Mouse (Mus musculus) liver, embryonic 14.5 days (tissue): ENCODE measurements at regions not wholly inside any gene's neighbourhood (a gene's known extent, or its start where the extent isn't known, plus 50 kb on each side); places are given as distances from the start of the nearest gene placed in this dataset.

Source experiments
- CTCF ChIP-seq: IDR thresholded peaks from 2 replicates; pipeline ENCODE4 v1.5.1; 2016; ENCODE audit warnings: antibody characterized with exemption, low read depth, control low read depth
- EP300 ChIP-seq: IDR thresholded peaks from 2 replicates; pipeline ENCODE4 v1.6.1; 2016; ENCODE audit warnings: antibody characterized with exemption, low read depth

DNA sequence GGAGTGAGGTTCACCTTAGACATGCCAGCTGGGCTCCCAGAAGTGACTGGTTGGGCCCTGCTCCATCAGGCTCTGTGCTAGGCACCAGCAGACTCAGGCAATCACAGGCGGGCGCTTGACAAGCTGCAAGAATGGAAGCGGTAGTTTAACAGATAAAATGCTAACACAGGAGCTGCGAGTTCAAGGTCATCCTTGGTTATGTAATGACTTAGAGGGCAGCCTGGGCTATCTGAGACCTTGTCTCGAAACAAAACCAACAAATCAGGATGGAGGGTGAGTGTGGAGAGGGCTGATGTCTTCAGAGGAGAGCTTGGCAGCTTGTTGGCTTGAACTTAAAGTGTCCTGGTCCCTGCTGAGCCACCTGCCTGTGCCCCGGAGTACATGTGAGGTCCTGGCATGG is 107.6 kb downstream of the Vegfa start:
- TF ChIP-seq CTCF (no peak), EP300 (no peak)
